Mouse (Mus musculus) embryonic fibroblast, embryonic 13.5 days (primary cell): Measurements from ENCODE around the gene Cmas. TPM values are rescaled to one million over a fixed set of nuclear protein-coding genes. Genes with fewer than 3 reads are reported as not detected.

Source experiments
- H3K27ac ChIP-seq: 2 replicates; pipeline ENCODE4 v1.5.1; 2012; ENCODE audit warnings: low read length, control low read depth, inconsistent platforms; ENCODE audit not compliant: insufficient read depth
- H3K4me1 ChIP-seq: 2 replicates; pipeline ENCODE4 v1.6.1; 2011; ENCODE audit warnings: low read length; ENCODE audit not compliant: control insufficient read depth, insufficient read depth
- H3K4me3 ChIP-seq: 2 replicates; pipeline ENCODE4 v1.5.1; 2011; ENCODE audit warnings: mild to moderate bottlenecking, control low read depth, low read length; ENCODE audit not compliant: insufficient read depth
- CTCF ChIP-seq: IDR thresholded peaks from 2 replicates; pipeline ENCODE4 v1.5.1; 2011; ENCODE audit warnings: mild to moderate bottlenecking, control low read depth, low read length, moderate library complexity, borderline replicate concordance; ENCODE audit not compliant: insufficient read depth
- POLR2A ChIP-seq: IDR thresholded peaks from 2 replicates; pipeline ENCODE4 v1.6.1; 2011; ENCODE audit warnings: low read depth, mild to moderate bottlenecking, control low read depth, low read length, moderate library complexity
- polyA plus RNA-seq: library from polyadenylated mRNA; stranded (reverse); fragments of >200 nt; gene quantifications from 2 replicates; pipeline ENCODE4 v1.2.4, GENCODE M21; 2011; ENCODE audit warnings: low read depth; ENCODE audit not compliant: missing spikeins, insufficient read length

Gene Cmas
- polyA plus RNA-seq: 40.3 and 44.1 TPM in 2 replicates

GRCm38 (mm10) chr6:142756507-142757333 lies at the start of gene Cmas:
Gene Cmas, plus strand, starts transcription at chr6:142756686.
- Histone ChIP-seq H3K4me3 (peak within 1 kb of the TSS; percentile 100), H3K27ac (no peak within 1 kb of the TSS), H3K4me1 (peaks cover 7% of the 10 kb centered on the region)
- peak; percentile 68 for TF ChIP-seq POLR2A
- TF ChIP-seq CTCF: no peak

GRCm38 (mm10) chr6:142706688-142707087 lies 49.8 kb upstream of the Cmas start:
- TF ChIP-seq POLR2A (no peak), CTCF (peak; percentile 12; the same call in 1 of the 2 replicates)
- no peaks in the 10 kb centered on the region for H3K4me1 ChIP-seq
- no peak overlapping the region for H3K4me3 ChIP-seq
- H3K27ac ChIP-seq: no peak overlapping the region

GRCm38 (mm10) chr6:142708369-142708768 lies 48.1 kb upstream of the Cmas start:
- Histone ChIP-seq H3K4me3 (no peak overlapping the region), H3K4me1 (no peaks in the 10 kb centered on the region), H3K27ac (no peak overlapping the region)
- TF ChIP-seq POLR2A: no peak
- TF ChIP-seq CTCF: no peak

GRCm38 (mm10) chr6:142710690-142711089 lies 45.8 kb upstream of the Cmas start:
- no peak for TF ChIP-seq POLR2A
- no peak for TF ChIP-seq CTCF
- no peaks in the 10 kb centered on the region for H3K4me1 ChIP-seq
- no peak overlapping the region for H3K4me3 ChIP-seq
- H3K27ac ChIP-seq: no peak overlapping the region

GRCm38 (mm10) chr6:142711106-142711505 lies 45.4 kb upstream of the Cmas start:
- H3K4me1 ChIP-seq: no peaks in the 10 kb centered on the region
- TF ChIP-seq CTCF (no peak), POLR2A (no peak)
- no peak overlapping the region for H3K27ac ChIP-seq
- no peak overlapping the region for H3K4me3 ChIP-seq

GRCm38 (mm10) chr6:142715026-142715425 lies 41.5 kb upstream of the Cmas start:
- H3K27ac ChIP-seq: no peak overlapping the region
- no peak for TF ChIP-seq POLR2A
- TF ChIP-seq CTCF: no peak
- H3K4me1 ChIP-seq: no peaks in the 10 kb centered on the region
- no peak overlapping the region for H3K4me3 ChIP-seq

- TF ChIP-seq CTCF (no peak), POLR2A (no peak)
- H3K4me1 ChIP-seq: no peaks in the 10 kb centered on the region
- H3K27ac ChIP-seq: no peak overlapping the region
- H3K4me3 ChIP-seq: no peak overlapping the region
Measured at GRCm38 (mm10) chr6:142717186-142717585, 39.3 kb upstream of the Cmas start.

GRCm38 (mm10) chr6:142718167-142718566 lies 38.3 kb upstream of the Cmas start:
- no peak for TF ChIP-seq CTCF
- no peak for TF ChIP-seq POLR2A
- Histone ChIP-seq H3K4me3 (no peak overlapping the region), H3K27ac (no peak overlapping the region), H3K4me1 (no peaks in the 10 kb centered on the region)

- Histone ChIP-seq H3K27ac (no peak overlapping the region), H3K4me1 (no peaks in the 10 kb centered on the region), H3K4me3 (no peak overlapping the region)
- no peak for TF ChIP-seq CTCF
Measured at GRCm38 (mm10) chr6:142720641-142721040, 35.8 kb upstream of the Cmas start.

- TF ChIP-seq POLR2A (no peak), CTCF (no peak)
- H3K4me3 ChIP-seq: no peak overlapping the region
- H3K27ac ChIP-seq: no peak overlapping the region
- no peaks in the 10 kb centered on the region for H3K4me1 ChIP-seq
Measured at GRCm38 (mm10) chr6:142721731-142722130, 34.8 kb upstream of the Cmas start.
